Mouse (Mus musculus): ENCODE results near the gene Tmem232.
"Not testable (repeated sequence)": the region's sequence is repeated elsewhere in the genome, so short reads cannot be mapped to it uniquely, and the experiment has no call there.

The Tmem232 gene

GRCm38 (mm10) chr17:65540441-65541272, at the start of gene Tmem232:
Tmem232 (minus strand) TSS chr17:65540782.
- DNase-seq (ENCODE audit: low spot score in 2 of 2) = no peak

GRCm38 (mm10) chr17:65586892-65587291, 46.3 kb upstream of the Tmem232 start:
- no peak for DNase-seq (ENCODE audit: low spot score in 2 of 2)

DNA sequence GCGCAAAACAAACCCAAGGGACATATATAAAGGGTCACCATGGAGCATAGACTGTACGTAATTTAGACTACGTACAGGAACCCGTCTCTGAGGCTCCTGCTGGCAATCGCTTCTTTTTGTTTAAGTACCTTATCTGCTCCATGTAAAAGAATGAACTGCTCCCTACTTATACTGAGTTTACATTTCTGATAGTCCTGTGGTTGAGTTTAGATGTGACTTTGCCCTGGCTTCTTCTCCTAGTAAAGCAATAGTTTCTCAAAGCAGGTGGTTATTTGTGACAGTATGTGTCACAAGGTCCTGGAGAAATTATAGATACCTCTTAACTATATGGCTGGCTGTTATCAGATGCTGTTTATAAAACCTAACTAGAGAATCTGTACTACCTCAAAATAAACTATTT, 40.9 kb upstream of the Tmem232 start:
- no peak for DNase-seq (ENCODE audit: low spot score in 2 of 2)

DNA sequence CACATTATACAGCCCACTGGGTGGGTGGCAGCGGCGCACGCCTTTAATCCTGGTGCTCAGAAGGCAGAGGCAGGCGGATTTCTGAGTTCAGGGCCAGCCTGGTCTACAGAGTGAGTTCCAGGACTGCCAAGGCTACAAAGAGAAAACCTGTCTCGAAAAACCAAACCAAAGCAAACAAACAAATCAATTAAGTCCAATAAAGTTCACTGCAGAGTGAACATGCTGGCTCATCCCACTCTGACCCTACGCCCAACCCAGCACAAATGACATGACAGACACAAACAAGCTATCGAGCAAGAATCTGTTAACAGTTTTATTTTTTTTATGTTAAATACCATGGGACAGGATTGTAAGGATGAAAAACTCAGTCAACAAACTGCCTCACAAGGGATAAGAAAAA, 39.2 kb upstream of the Tmem232 start:
- DNase-seq (ENCODE audit: low spot score in 2 of 2) = no peak

- DNase-seq (ENCODE audit: low spot score in 2 of 2) = no peak
These were observed 34.8 kb upstream of the Tmem232 start for GRCm38 (mm10) chr17:65575339-65575738.

DNA sequence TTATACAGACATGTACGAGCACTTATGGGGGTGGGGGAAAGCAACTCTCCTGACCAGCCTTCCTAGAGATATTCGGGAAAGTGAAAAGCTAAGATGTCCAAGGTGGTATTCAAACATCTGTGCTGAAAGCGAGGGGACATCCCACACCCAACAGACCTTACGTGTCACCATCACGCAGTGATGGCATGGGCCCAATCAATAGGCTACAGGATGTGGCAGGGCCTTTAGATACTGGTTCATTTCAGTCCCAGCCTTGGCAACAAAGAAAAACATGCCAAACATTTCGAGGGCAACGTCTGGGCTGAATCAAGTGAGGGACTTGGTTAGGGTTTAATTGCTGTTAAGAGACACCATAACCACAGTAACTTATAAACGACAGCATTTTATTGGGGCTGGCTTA, 34.3 kb upstream of the Tmem232 start:
- no peak for DNase-seq (ENCODE audit: low spot score in 2 of 2)

- no peak for DNase-seq (ENCODE audit: low spot score in 2 of 2)
These were observed 31.3 kb upstream of the Tmem232 start for GRCm38 (mm10) chr17:65571866-65572265.

GRCm38 (mm10) chr17:65571466-65571865, 30.9 kb upstream of the Tmem232 start:
- no peak for DNase-seq (ENCODE audit: low spot score in 2 of 2)

GRCm38 (mm10) chr17:65564189-65564588, 23.6 kb upstream of the Tmem232 start:
- DNase-seq (ENCODE audit: low spot score in 2 of 2) = no peak

GRCm38 (mm10) chr17:65563345-65563744, 22.8 kb upstream of the Tmem232 start:
- no peak for DNase-seq (ENCODE audit: low spot score in 2 of 2)

- peak; percentile 58 to 65 for DNase-seq (ENCODE audit: low spot score in 2 of 2)
These were observed 22.2 kb upstream of the Tmem232 start for GRCm38 (mm10) chr17:65562761-65563160.

- DNase-seq (ENCODE audit: low spot score in 2 of 2) = no peak
These were observed 20.9 kb upstream of the Tmem232 start for GRCm38 (mm10) chr17:65561361-65562015.

DNA sequence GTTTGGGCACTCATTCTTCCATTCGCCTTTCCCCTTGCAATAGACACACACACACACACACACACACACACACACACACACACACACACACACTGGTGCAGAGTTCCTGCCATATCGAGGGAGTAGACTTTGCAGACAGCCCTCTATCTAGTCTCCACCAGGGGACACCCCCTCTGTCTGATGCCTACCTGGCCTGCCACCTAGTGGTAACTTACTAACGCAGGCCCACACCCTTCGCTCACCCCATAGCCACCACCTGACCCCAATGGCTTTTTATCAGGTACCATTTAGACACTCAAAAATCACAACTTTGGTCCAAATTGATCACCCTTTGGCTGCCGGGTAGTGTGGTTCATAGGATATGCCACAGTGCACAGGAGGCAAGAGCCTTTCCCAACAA, 18.7 kb upstream of the Tmem232 start:
- no peak for DNase-seq (ENCODE audit: low spot score in 2 of 2)

GRCm38 (mm10) chr17:65558788-65559187, 18.2 kb upstream of the Tmem232 start:
- DNase-seq (ENCODE audit: low spot score in 2 of 2) = no peak

GRCm38 (mm10) chr17:65558217-65558616, 17.6 kb upstream of the Tmem232 start:
- DNase-seq (ENCODE audit: low spot score in 2 of 2) = peak; percentile 36 to 55

DNA sequence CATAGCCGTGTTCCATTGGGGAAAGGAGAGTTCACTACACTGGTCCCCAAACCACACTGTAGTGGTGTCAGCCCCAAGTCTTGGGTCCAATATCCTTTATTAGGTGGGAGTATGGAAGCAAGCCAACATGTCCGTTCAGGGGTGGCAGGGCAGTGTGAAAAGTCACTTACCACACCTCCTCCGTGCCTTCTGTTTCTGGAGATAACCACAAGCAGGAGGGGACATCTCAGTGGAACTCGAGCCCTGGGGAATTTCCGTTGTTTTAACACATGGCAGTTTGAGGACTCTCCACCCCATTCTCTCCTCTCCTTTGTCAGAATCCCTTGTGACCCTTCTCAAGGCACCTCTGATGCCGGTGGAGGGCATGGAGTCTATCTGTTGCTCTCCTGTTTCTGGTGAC, 16.6 kb upstream of the Tmem232 start:
- DNase-seq (ENCODE audit: low spot score in 2 of 2) = no peak

- DNase-seq (ENCODE audit: low spot score in 2 of 2) = no peak
These were observed 16.2 kb upstream of the Tmem232 start for GRCm38 (mm10) chr17:65556798-65557197.

GRCm38 (mm10) chr17:65552426-65552997, 11.9 kb upstream of the Tmem232 start:
- DNase-seq (ENCODE audit: low spot score in 2 of 2) = no peak

DNA sequence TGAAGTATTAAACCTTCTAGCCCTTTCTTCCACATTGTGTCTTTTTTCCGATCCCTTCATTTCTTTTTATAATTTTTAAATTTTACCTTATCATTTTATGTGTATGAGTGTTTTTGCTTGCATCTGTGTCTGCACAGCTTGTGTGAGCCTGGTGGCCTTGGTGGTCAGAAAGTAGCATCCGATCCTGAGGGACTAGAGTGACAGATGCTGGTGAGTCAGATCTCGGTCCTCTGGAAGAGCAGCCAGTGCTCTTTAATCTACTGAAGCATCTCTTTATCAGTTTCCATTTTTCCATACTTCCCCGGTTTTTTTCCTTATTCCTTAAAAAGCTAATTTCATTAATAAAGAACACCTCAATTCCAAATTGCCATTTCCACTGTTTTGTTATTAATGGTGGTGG, 9.8 kb upstream of the Tmem232 start:
- DNase-seq (ENCODE audit: low spot score in 2 of 2) = no peak

DNA sequence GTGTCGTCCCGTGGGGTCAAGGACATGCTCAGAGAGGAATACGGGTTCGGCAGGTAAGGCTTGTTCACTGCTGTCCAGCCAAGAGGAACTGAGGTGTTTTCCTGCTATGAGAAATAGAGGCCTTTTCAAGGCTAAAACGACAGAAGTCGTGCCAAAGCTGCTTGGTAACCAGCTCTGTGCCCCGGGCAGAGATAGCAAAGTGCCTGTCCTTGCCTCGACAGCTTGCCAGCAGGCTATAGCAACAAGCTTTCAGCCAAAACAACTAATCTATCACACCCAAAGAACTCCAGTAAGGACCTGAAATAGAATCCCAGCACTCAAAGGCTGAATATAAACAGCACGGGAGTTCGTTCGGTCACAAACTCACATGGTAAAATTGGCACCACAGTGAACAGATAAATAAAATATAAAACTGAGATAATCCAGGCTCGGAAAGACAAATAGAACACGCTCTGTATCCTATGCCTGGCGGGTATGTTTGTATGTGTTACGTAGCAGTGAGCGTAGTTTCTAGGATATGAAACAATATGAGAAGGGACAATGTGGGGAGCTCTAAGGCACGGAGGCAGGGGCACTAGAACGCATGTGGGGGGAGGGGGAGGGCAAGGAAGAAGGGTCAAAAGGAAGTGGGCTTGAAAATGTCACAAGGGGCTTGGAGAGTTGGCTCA, 8.2 kb upstream of the Tmem232 start:
- DNase-seq (ENCODE audit: low spot score in 2 of 2) = no peak

DNA sequence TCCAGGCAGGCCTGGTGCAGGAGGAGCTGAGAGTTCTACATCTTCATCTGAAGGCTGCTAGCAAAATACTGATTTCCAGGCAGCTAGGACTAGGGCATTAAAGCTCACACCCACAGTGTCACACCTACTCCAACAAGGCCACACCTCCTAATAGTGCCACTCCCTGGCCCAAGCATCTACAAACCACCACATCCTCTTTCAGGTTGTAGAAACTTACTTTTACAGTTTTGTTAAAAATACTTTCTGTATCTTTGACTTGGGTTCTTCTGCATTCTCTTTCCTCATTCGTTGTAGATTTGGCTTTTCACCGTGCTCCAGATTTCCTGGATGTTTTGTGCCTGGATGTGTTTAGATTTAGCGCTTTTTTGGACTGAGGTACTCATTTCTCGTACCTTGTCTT, 5.6 kb upstream of the Tmem232 start:
- DNase-seq (ENCODE audit: low spot score in 2 of 2) = not testable (repeated sequence)

- DNase-seq (ENCODE audit: low spot score in 2 of 2) = no peak
These were observed 4.4 kb downstream of the Tmem232 start for GRCm38 (mm10) chr17:65536156-65536555.
